Mouse (Mus musculus): Measurements from ENCODE around the gene Mettl27.

DNA sequence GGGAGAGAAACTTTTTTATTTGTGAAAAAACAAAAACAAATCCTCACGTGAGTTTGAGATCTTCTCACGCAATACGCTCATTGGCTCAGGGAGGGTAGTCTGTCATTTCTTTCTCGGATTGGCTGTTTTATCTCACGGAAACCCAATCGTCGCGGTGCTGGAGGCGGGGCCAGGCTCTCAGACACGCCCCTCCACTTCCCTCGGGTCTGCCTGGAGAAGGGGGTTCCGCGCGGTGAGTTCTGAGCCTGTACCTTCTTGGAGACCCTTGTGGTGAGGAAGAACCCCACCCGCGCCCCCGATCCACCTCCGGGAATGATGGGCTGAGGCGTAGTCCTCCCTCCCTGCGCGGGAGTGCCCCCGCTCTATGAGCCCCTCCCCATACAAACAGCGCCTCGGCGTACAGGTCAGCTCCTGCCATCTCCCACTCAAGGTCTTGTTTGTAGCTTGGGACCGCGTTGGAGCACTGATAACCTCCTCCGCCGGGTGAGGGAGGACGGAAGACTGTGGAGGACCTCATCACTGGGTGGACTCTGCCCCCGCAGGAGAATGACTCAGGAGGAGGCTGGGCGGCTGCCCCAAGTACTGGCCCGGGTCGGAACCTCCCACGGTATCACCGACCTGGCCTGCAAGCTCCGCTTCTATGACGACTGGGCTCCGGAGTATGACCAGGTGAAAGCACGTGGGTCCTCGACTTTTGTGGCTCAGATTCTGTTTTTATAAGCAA is at the start of gene Mettl27:
- TF ChIP-seq CTCF (IDR thresholded peaks at IDR 0.05; ENCODE audit: low read depth) = no peak
- no peak for TF ChIP-seq EP300 (optimal IDR thresholded peaks at IDR 0.05)

Data from stomach, postnatal 0 days (tissue).